Mouse (Mus musculus) midbrain, embryonic 15.5 days (tissue): ENCODE data around the gene Phox2a. TPM values are rescaled to one million over a fixed set of nuclear protein-coding genes. Genes with fewer than 3 reads are reported as not detected.
A peak's percentile ranks its signal among the peaks of the same experiment; 100 is the strongest.

Source experiments
- ATAC-seq: fragments of 200-750 bp; cut with Nextera tagmentation; replicated peaks from 2 replicates; pipeline ENCODE4 v1.8.0; 2017; ENCODE audit warnings: moderate TSS enrichment
- H3K27ac ChIP-seq: fragments of 300-500 bp; sonication (generic); 2 replicates; pipeline ENCODE4 v1.5.1; 2015; ENCODE audit warnings: mild to moderate bottlenecking, inconsistent platforms
- H3K27me3 ChIP-seq: fragments of 300-500 bp; sonication (generic); replicated peaks from 2 replicates; pipeline ENCODE4 v1.6.1; 2015; ENCODE audit warnings: inconsistent platforms
- H3K36me3 ChIP-seq: fragments of 300-500 bp; sonication (generic); replicated peaks from 2 replicates; pipeline ENCODE4 v1.6.1; 2015; ENCODE audit warnings: inconsistent platforms
- H3K4me1 ChIP-seq: fragments of 300-500 bp; sonication (generic); 2 replicates; pipeline ENCODE4 v1.6.1; 2015; ENCODE audit warnings: inconsistent platforms
- H3K4me2 ChIP-seq: fragments of 300-500 bp; sonication (generic); 2 replicates; pipeline ENCODE4 v1.6.1; 2015; ENCODE audit warnings: inconsistent platforms, mild to moderate bottlenecking, moderate library complexity
- H3K4me3 ChIP-seq: fragments of 300-500 bp; sonication (generic); 2 replicates; pipeline ENCODE4 v1.5.1; 2015; ENCODE audit warnings: mild to moderate bottlenecking, inconsistent platforms
- H3K9ac ChIP-seq: fragments of 300-500 bp; sonication (generic); 2 replicates; pipeline ENCODE4 v1.6.1; 2015; ENCODE audit warnings: mild to moderate bottlenecking, inconsistent platforms
- H3K9me3 ChIP-seq: fragments of 300-500 bp; sonication (generic); 2 replicates; pipeline ENCODE4 v1.6.1; 2016; ENCODE audit warnings: inconsistent platforms
- WGBS: fragments of 180-500 bp; shearing (Covaris S2); methylation state at CpG from one replicate; pipeline ENCODE4 v1.1.7; 2015; ENCODE audit warnings: mixed read lengths; 5-methylcytosine and 5-hydroxymethylcytosine counted together
- polyA plus RNA-seq: library from polyadenylated mRNA; unstranded; fragments of >200 nt; fragmentation: Nextera tagmentation; extraction: Ambion mirVana; gene quantifications from 2 replicates; pipeline ENCODE4 v1.2.1, GENCODE M21; 2015

Gene Phox2a
- polyA plus RNA-seq, 1 experiment from 2014 or later: 0.10 TPM

GRCm38 (mm10) chr7:101852846-101853245 lies 34.7 kb downstream of the Phox2a start:
- Histone ChIP-seq H3K9ac (no peak overlapping the region), H3K36me3 (no peaks in the 10 kb centered on the region), H3K9me3 (no peaks in the 10 kb centered on the region), H3K4me2 (no peak overlapping the region), H3K4me3 (no peak overlapping the region), H3K27me3 (no peaks in the 10 kb centered on the region), H3K4me1 (no peaks in the 10 kb centered on the region), H3K27ac (no peak overlapping the region)
- 87% methylated on average over 6 of the region's 6 CpGs for WGBS
- ATAC-seq: no peak

- H3K27ac ChIP-seq: no peak overlapping the region
- no peaks in the 10 kb centered on the region for H3K9me3 ChIP-seq
- ATAC-seq: no peak
- H3K4me1 ChIP-seq: no peaks in the 10 kb centered on the region
- 79% methylated on average over 2 of the region's 2 CpGs for WGBS
- H3K9ac ChIP-seq: no peak overlapping the region
- no peaks in the 10 kb centered on the region for H3K36me3 ChIP-seq
- H3K27me3 ChIP-seq: no peaks in the 10 kb centered on the region
- no peak overlapping the region for H3K4me3 ChIP-seq
- no peak overlapping the region for H3K4me2 ChIP-seq
Observed at GRCm38 (mm10) chr7:101853816-101854215, 35.7 kb downstream of the Phox2a start.

- Histone ChIP-seq H3K4me2 (no peak within 1 kb of the TSS), H3K27me3 (no peaks in the 10 kb centered on the region), H3K27ac (no peak within 1 kb of the TSS), H3K4me1 (no peaks in the 10 kb centered on the region), H3K36me3 (no peaks in the 10 kb centered on the region), H3K9me3 (no peaks in the 10 kb centered on the region), H3K9ac (no peak within 1 kb of the TSS), H3K4me3 (no peak within 1 kb of the TSS)
- 98% methylated on average over 4 of the region's 4 CpGs for WGBS
- ATAC-seq: no peak
Observed at GRCm38 (mm10) chr7:101857094-101857493, 39.0 kb downstream of the Phox2a start, which contains the start of gene Folr2. Gene Folr2, minus strand, starts transcription at chr7:101857194.

- H3K9me3 ChIP-seq: no peaks in the 10 kb centered on the region
- H3K4me3 ChIP-seq: no peak overlapping the region
- no peaks in the 10 kb centered on the region for H3K36me3 ChIP-seq
- WGBS: 90% methylated on average over 9 of the region's 9 CpGs
- ATAC-seq: no peak
- H3K9ac ChIP-seq: no peak overlapping the region
- H3K27ac ChIP-seq: no peak overlapping the region
- no peaks in the 10 kb centered on the region for H3K4me1 ChIP-seq
- H3K27me3 ChIP-seq: no peaks in the 10 kb centered on the region
- no peak overlapping the region for H3K4me2 ChIP-seq
Observed at GRCm38 (mm10) chr7:101858362-101858761, 40.2 kb downstream of the Phox2a start.

- no peak overlapping the region for H3K9ac ChIP-seq
- H3K36me3 ChIP-seq: no peaks in the 10 kb centered on the region
- no peaks in the 10 kb centered on the region for H3K9me3 ChIP-seq
- H3K4me1 ChIP-seq: no peaks in the 10 kb centered on the region
- H3K27ac ChIP-seq: no peak overlapping the region
- no peak overlapping the region for H3K4me2 ChIP-seq
- no peaks in the 10 kb centered on the region for H3K27me3 ChIP-seq
- no peak overlapping the region for H3K4me3 ChIP-seq
- ATAC-seq: no peak
Observed at GRCm38 (mm10) chr7:101860978-101861377, 42.9 kb downstream of the Phox2a start.

GRCm38 (mm10) chr7:101862291-101862690 lies 44.2 kb downstream of the Phox2a start:
- no peak overlapping the region for H3K9ac ChIP-seq
- ATAC-seq: no peak
- no peaks in the 10 kb centered on the region for H3K36me3 ChIP-seq
- 80% methylated on average over 3 of the region's 3 CpGs for WGBS
- no peak overlapping the region for H3K4me3 ChIP-seq
- H3K4me2 ChIP-seq: no peak overlapping the region
- H3K4me1 ChIP-seq: no peaks in the 10 kb centered on the region
- no peaks in the 10 kb centered on the region for H3K9me3 ChIP-seq
- no peak overlapping the region for H3K27ac ChIP-seq
- no peaks in the 10 kb centered on the region for H3K27me3 ChIP-seq

GRCm38 (mm10) chr7:101863415-101863814 lies 45.3 kb downstream of the Phox2a start, which contains the start of gene Anapc15:
Gene Anapc15, plus strand, starts transcription at chr7:101863715.
- 76% methylated on average over 3 of the region's 3 CpGs for WGBS
- no peak within 1 kb of the TSS for H3K4me3 ChIP-seq
- no peak within 1 kb of the TSS for H3K9ac ChIP-seq
- no peak within 1 kb of the TSS for H3K4me2 ChIP-seq
- no peaks in the 10 kb centered on the region for H3K9me3 ChIP-seq
- ATAC-seq: no peak
- H3K27me3 ChIP-seq: no peaks in the 10 kb centered on the region
- H3K36me3 ChIP-seq: no peaks in the 10 kb centered on the region
- H3K4me1 ChIP-seq: peaks cover 4% of the 10 kb centered on the region; the same call in 1 of the 2 replicates
- no peak within 1 kb of the TSS for H3K27ac ChIP-seq

- 79% methylated on average over 11 of the region's 11 CpGs for WGBS
- Histone ChIP-seq H3K4me3 (no peak overlapping the region), H3K9ac (no peak overlapping the region), H3K27me3 (no peaks in the 10 kb centered on the region), H3K9me3 (no peaks in the 10 kb centered on the region), H3K27ac (no peak overlapping the region), H3K4me2 (no peak overlapping the region), H3K36me3 (no peaks in the 10 kb centered on the region), H3K4me1 (peaks cover 6% of the 10 kb centered on the region; the same call in 1 of the 2 replicates)
- no peak for ATAC-seq
Observed at GRCm38 (mm10) chr7:101866491-101867265, 48.6 kb downstream of the Phox2a start.

- Histone ChIP-seq H3K9me3 (no peaks in the 10 kb centered on the region), H3K4me1 (peaks cover 6% of the 10 kb centered on the region; the same call in 1 of the 2 replicates), H3K9ac (no peak overlapping the region), H3K27me3 (no peaks in the 10 kb centered on the region), H3K4me2 (no peak overlapping the region), H3K36me3 (no peaks in the 10 kb centered on the region), H3K4me3 (no peak overlapping the region), H3K27ac (no peak overlapping the region)
- no peak for ATAC-seq
- 96% methylated on average over 4 of the region's 4 CpGs for WGBS
Observed at GRCm38 (mm10) chr7:101867482-101867881, 49.4 kb downstream of the Phox2a start.

- H3K9me3 ChIP-seq: no peaks in the 10 kb centered on the region
- H3K27ac ChIP-seq: no peak overlapping the region
- peak; percentile 37; the same call in 1 of the 2 replicates for ATAC-seq
- no peak overlapping the region for H3K4me3 ChIP-seq
- H3K4me1 ChIP-seq: peaks cover 6% of the 10 kb centered on the region; the same call in 1 of the 2 replicates
- H3K9ac ChIP-seq: no peak overlapping the region
- WGBS: 35% methylated on average over 13 of the region's 13 CpGs
- no peaks in the 10 kb centered on the region for H3K36me3 ChIP-seq
- H3K27me3 ChIP-seq: no peaks in the 10 kb centered on the region
- H3K4me2 ChIP-seq: no peak overlapping the region
Observed at GRCm38 (mm10) chr7:101868241-101869162, 50.4 kb downstream of the Phox2a start.

GRCm38 (mm10) chr7:101869163-101869500 lies 51.0 kb downstream of the Phox2a start:
- Histone ChIP-seq H3K4me2 (no peak overlapping the region), H3K27me3 (no peaks in the 10 kb centered on the region), H3K9me3 (no peaks in the 10 kb centered on the region), H3K36me3 (no peaks in the 10 kb centered on the region), H3K9ac (no peak overlapping the region), H3K27ac (no peak overlapping the region), H3K4me1 (peaks cover 6% of the 10 kb centered on the region; the same call in 1 of the 2 replicates), H3K4me3 (no peak overlapping the region)
- no peak for ATAC-seq
- WGBS: 23% methylated on average over 7 of the region's 7 CpGs

GRCm38 (mm10) chr7:101870629-101871028 lies 52.5 kb downstream of the Phox2a start, which contains the start of gene Folr1:
Gene Folr1, minus strand, starts transcription at chr7:101870788.
- Histone ChIP-seq H3K36me3 (no peaks in the 10 kb centered on the region), H3K9me3 (no peaks in the 10 kb centered on the region), H3K4me2 (no peak within 1 kb of the TSS), H3K4me3 (no peak within 1 kb of the TSS), H3K27me3 (no peaks in the 10 kb centered on the region), H3K27ac (no peak within 1 kb of the TSS), H3K9ac (no peak within 1 kb of the TSS), H3K4me1 (peaks cover 6% of the 10 kb centered on the region; the same call in 1 of the 2 replicates)
- no peak for ATAC-seq
- 77% methylated on average over 2 of the region's 2 CpGs for WGBS
